Mouse (Mus musculus) forebrain, embryonic 16.5 days (tissue): ENCODE results near the gene Parvg. TPM values are rescaled to one million over a fixed set of nuclear protein-coding genes. Genes with fewer than 3 reads are reported as not detected.
"Not testable (repeated sequence)": the region's sequence is repeated elsewhere in the genome, so short reads cannot be mapped to it uniquely, and the experiment has no call there.

Source experiments
- ATAC-seq: fragments of 200-750 bp; cut with Nextera tagmentation; 2 replicates; pipeline ENCODE4 v1.8.0; 2017; ENCODE audit warnings: mild to moderate bottlenecking, moderate library complexity
- H3K27ac ChIP-seq: fragments of 300-500 bp; sonication (generic); 2 replicates; pipeline ENCODE4 v1.5.1; 2014; ENCODE audit warnings: low read length, control low read depth
- H3K27me3 ChIP-seq: fragments of 300-500 bp; sonication (generic); replicated peaks from 2 replicates; pipeline ENCODE4 v1.6.1; 2014; ENCODE audit warnings: low read length; ENCODE audit not compliant: control insufficient read depth, insufficient read depth
- H3K36me3 ChIP-seq: fragments of 300-500 bp; sonication (generic); 2 replicates; pipeline ENCODE4 v1.6.1; 2014; ENCODE audit not compliant: control insufficient read depth, insufficient read depth
- H3K4me1 ChIP-seq: fragments of 300-500 bp; sonication (generic); replicated peaks from 2 replicates; pipeline ENCODE4 v1.6.1; 2014; ENCODE audit warnings: low read length; ENCODE audit not compliant: control insufficient read depth, insufficient read depth
- H3K4me2 ChIP-seq: fragments of 300-500 bp; sonication (generic); 2 replicates; pipeline ENCODE4 v1.6.1; 2014; ENCODE audit warnings: mild to moderate bottlenecking, low read length, control low read depth
- H3K4me3 ChIP-seq: fragments of 300-500 bp; sonication (generic); replicated peaks from 2 replicates; pipeline ENCODE4 v1.5.1; 2014; ENCODE audit warnings: mild to moderate bottlenecking, low read length, control low read depth
- H3K9ac ChIP-seq: fragments of 300-500 bp; sonication (generic); replicated peaks from 2 replicates; pipeline ENCODE4 v1.6.1; 2014; ENCODE audit warnings: low read depth, low read length, control low read depth
- H3K9me3 ChIP-seq: fragments of 300-500 bp; sonication (generic); 2 replicates; pipeline ENCODE4 v1.6.1; 2016; ENCODE audit warnings: low read length; ENCODE audit not compliant: control insufficient read depth
- WGBS: fragments of 180-500 bp; shearing (Covaris S2); extraction: QIAGEN DNeasy Blood & Tissue Kit; methylation state at CpG from one replicate; pipeline ENCODE4 v1.1.7; 2014; 5-methylcytosine and 5-hydroxymethylcytosine counted together
- polyA plus RNA-seq: library from polyadenylated mRNA; unstranded; fragments of >200 nt; fragmentation: Nextera tagmentation; extraction: Ambion mirVana; gene quantifications from 2 replicates; pipeline ENCODE4 v1.2.1, GENCODE M21; 2015

Gene Parvg
- polyA plus RNA-seq, 1 experiment from 2014 or later, result 0.84 TPM

GRCm38 (mm10) chr15:84288953-84289352 lies 34.9 kb upstream of the Parvg start:
- not testable (repeated sequence) for ATAC-seq, H3K4me3 ChIP-seq, H3K4me1 ChIP-seq, H3K9me3 ChIP-seq, H3K4me2 ChIP-seq, H3K36me3 ChIP-seq, H3K27ac ChIP-seq, H3K9ac ChIP-seq, H3K27me3 ChIP-seq
- WGBS, result 82% methylated on average over 1 of the region's 1 CpGs

GRCm38 (mm10) chr15:84291097-84291496 lies 32.7 kb upstream of the Parvg start:
- ATAC-seq, result no peak
- peaks cover 6% of the 10 kb centered on the region; the same call in 1 of the 2 replicates for H3K4me1 ChIP-seq
- WGBS, result 98% methylated on average over 5 of the region's 5 CpGs
- H3K9me3 ChIP-seq, result no peaks in the 10 kb centered on the region
- no peak overlapping the region for H3K4me3 ChIP-seq
- H3K4me2 ChIP-seq, result no peak overlapping the region
- no peak overlapping the region for H3K27ac ChIP-seq
- no peaks in the 10 kb centered on the region for H3K27me3 ChIP-seq
- no peaks in the 10 kb centered on the region for H3K36me3 ChIP-seq
- H3K9ac ChIP-seq, result no peak overlapping the region

GRCm38 (mm10) chr15:84293590-84293989 lies 30.2 kb upstream of the Parvg start:
- no peak overlapping the region for H3K27ac ChIP-seq
- no peak overlapping the region for H3K4me3 ChIP-seq
- H3K9me3 ChIP-seq, result no peaks in the 10 kb centered on the region
- H3K4me1 ChIP-seq, result peaks cover 10% of the 10 kb centered on the region
- no peak for ATAC-seq
- H3K4me2 ChIP-seq, result no peak overlapping the region
- no peaks in the 10 kb centered on the region for H3K27me3 ChIP-seq
- H3K36me3 ChIP-seq, result no peaks in the 10 kb centered on the region
- WGBS, result 76% methylated on average over 12 of the region's 12 CpGs
- H3K9ac ChIP-seq, result no peak overlapping the region

- H3K4me3 ChIP-seq, result no peak overlapping the region
- H3K4me1 ChIP-seq, result peaks cover 18% of the 10 kb centered on the region
- H3K27ac ChIP-seq, result no peak overlapping the region
- 27% methylated on average over 9 of the region's 9 CpGs for WGBS
- ATAC-seq, result no peak; the same call in 1 of the 2 replicates
- H3K9me3 ChIP-seq, result no peaks in the 10 kb centered on the region
- no peaks in the 10 kb centered on the region for H3K36me3 ChIP-seq
- H3K27me3 ChIP-seq, result no peaks in the 10 kb centered on the region
- no peak overlapping the region for H3K4me2 ChIP-seq
- H3K9ac ChIP-seq, result no peak overlapping the region
Observed at GRCm38 (mm10) chr15:84294391-84294790, 29.4 kb upstream of the Parvg start.

- H3K4me3 ChIP-seq, result no peak overlapping the region
- WGBS, result 75% methylated on average over 10 of the region's 10 CpGs
Observed at GRCm38 (mm10) chr15:84295225-84295624, 28.6 kb upstream of the Parvg start.

GRCm38 (mm10) chr15:84297454-84297853 lies 26.4 kb upstream of the Parvg start:
- H3K27me3 ChIP-seq, result no peaks in the 10 kb centered on the region
- no peak overlapping the region for H3K9ac ChIP-seq
- ATAC-seq, result no peak
- no peaks in the 10 kb centered on the region for H3K36me3 ChIP-seq
- H3K4me3 ChIP-seq, result no peak overlapping the region
- H3K9me3 ChIP-seq, result no peaks in the 10 kb centered on the region
- 70% methylated on average over 8 of the region's 8 CpGs for WGBS
- H3K4me2 ChIP-seq, result no peak overlapping the region
- H3K27ac ChIP-seq, result no peak overlapping the region
- H3K4me1 ChIP-seq, result peaks cover 47% of the 10 kb centered on the region

More at GRCm38 (mm10) chr15:84295225-84295624, 28.6 kb upstream of the Parvg start:
- H3K27ac ChIP-seq, result no peak overlapping the region
- H3K36me3 ChIP-seq, result no peaks in the 10 kb centered on the region
- no peaks in the 10 kb centered on the region for H3K9me3 ChIP-seq
- H3K4me2 ChIP-seq, result no peak overlapping the region
- no peaks in the 10 kb centered on the region for H3K27me3 ChIP-seq
- peaks cover 26% of the 10 kb centered on the region for H3K4me1 ChIP-seq
- H3K9ac ChIP-seq, result no peak overlapping the region
- no peak for ATAC-seq

- 0 out of 2 replicates have a peak, but pooled peaks have one; percentile 15 for ATAC-seq
- peaks cover 58% of the 10 kb centered on the region for H3K4me1 ChIP-seq
- H3K36me3 ChIP-seq, result no peaks in the 10 kb centered on the region
- H3K4me3 ChIP-seq, result no peak overlapping the region
- H3K27ac ChIP-seq, result no peak overlapping the region
- H3K27me3 ChIP-seq, result no peaks in the 10 kb centered on the region
- H3K9me3 ChIP-seq, result no peaks in the 10 kb centered on the region
- no peak overlapping the region for H3K9ac ChIP-seq
- WGBS, result 24% methylated on average over 13 of the region's 13 CpGs
- H3K4me2 ChIP-seq, result no peak overlapping the region
Observed at GRCm38 (mm10) chr15:84298804-84299370, 24.9 kb upstream of the Parvg start.

GRCm38 (mm10) chr15:84299662-84300333 lies 24.0 kb upstream of the Parvg start:
- H3K27ac ChIP-seq, result peak overlapping the region; percentile 35
- H3K27me3 ChIP-seq, result no peaks in the 10 kb centered on the region
- H3K9ac ChIP-seq, result no peak overlapping the region; the same call in 1 of the 2 replicates
- 18% methylated on average over 9 of the region's 9 CpGs for WGBS
- ATAC-seq, result peak; percentile 34
- no peak overlapping the region for H3K4me2 ChIP-seq
- H3K9me3 ChIP-seq, result no peaks in the 10 kb centered on the region
- H3K36me3 ChIP-seq, result no peaks in the 10 kb centered on the region
- H3K4me3 ChIP-seq, result no peak overlapping the region
- H3K4me1 ChIP-seq, result peaks cover 57% of the 10 kb centered on the region

- WGBS, result 39% methylated on average over 2 of the region's 2 CpGs
- Histone ChIP-seq H3K27me3 (no peaks in the 10 kb centered on the region), H3K4me1 (peaks cover 64% of the 10 kb centered on the region), H3K36me3 (no peaks in the 10 kb centered on the region), H3K27ac (no peak overlapping the region; the same call in 1 of the 2 replicates), H3K9ac (no peak overlapping the region), H3K4me2 (no peak overlapping the region), H3K9me3 (no peaks in the 10 kb centered on the region), H3K4me3 (no peak overlapping the region)
- no peak for ATAC-seq
Observed at GRCm38 (mm10) chr15:84300591-84300990, 23.2 kb upstream of the Parvg start.
